Mouse (Mus musculus): ENCODE data around the gene Cyp2c70. TPM values are rescaled to one million over a fixed set of nuclear protein-coding genes. Genes with fewer than 3 reads are reported as not detected.
A peak's percentile ranks its signal among the peaks of the same experiment; 100 is the strongest.
"Not testable (repeated sequence)": the region's sequence is repeated elsewhere in the genome, so short reads cannot be mapped to it uniquely, and the experiment has no call there.

Cyp2c70 gene
- under 1 TPM; 0.16 to 0.93 TPM for total RNA-seq (2021)
- long read RNA-seq, experiment 1, partial matches to known transcripts = 0 of 1 reads
- long read RNA-seq, experiment 1, other reads (novel, unspliced or antisense) = 1 of 1 reads
- long read RNA-seq, experiment 2, partial matches to known transcripts = 0 of 2 reads
- long read RNA-seq, experiment 2, other reads (novel, unspliced or antisense) = 0 of 2 reads

DNA sequence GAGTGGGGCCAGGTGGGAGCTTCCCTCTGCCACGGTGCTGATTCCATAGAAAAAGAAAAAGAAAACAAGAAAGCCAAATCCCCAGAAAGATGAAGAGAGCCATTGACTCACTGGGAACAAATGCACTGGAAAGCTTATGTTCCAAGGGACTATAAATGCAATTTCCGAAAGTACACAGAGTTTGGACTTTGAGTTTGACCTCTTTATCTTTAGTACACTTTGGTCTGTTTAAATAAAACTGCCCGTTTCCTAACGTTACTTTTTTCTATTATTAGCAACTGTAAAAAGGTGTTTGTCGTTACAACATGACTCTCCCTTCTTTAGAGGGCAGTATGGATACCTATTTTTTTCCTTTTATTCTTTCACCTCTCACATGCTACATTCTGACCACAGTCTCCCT lies at the start of gene Cyp2c70:
Cyp2c70 (minus strand) TSS at position 174 of the 400 bp plus-strand sequence.
- no peak for DNase-seq

DNA sequence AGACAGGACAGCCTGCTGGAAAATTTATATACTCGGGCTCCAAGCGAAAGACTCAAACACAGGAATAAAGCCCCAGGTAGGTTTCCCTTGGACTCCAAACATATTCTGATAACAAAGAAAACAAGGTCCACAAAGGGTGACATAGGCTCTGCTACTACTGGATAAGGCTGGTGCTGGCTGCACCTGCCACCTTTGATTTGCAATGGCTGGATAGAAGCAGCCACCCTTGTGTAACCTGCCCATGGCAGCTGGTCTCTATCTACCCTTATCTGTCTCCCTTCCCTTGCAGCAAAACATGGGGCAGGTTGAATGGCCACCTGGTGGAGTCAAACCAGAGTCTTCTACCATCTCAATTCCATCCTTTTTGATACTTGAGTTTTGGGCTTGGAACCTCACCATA lies 45.4 kb upstream of the Cyp2c70 start:
- DNase-seq = no peak

DNA sequence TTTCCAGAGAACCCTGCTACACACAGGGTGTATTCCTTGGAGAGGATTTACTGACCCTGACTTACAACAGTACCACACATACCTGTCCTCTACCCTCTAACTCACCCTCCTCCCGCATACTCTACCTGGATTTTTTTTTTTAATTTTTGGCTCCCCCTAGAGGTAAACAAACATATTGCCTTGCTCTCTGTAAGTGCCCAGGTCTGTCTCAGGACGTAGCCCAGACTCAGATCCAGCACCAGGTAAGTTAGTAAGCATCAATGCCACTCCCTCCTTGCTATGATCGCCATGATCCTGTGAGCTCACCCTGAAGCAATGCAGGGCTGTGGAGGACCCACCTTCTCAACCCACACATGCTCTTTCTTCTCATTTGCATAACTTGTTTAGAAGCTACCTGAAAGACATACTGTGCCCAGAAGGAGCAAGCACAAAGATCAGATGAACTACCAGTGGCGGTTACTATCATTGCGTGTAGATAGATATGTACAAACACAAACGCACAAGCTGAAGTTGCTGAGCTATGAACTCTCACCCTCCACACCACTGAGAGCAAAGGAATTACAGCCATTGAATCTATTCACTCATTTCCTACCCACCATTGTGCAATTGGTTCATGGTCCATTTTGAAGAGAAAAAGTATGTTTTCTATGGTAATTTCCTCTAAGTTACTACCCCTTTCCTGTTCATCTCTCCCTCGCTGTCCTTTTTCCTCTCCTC lies 44.9 kb upstream of the Cyp2c70 start:
- no peak for DNase-seq

DNA sequence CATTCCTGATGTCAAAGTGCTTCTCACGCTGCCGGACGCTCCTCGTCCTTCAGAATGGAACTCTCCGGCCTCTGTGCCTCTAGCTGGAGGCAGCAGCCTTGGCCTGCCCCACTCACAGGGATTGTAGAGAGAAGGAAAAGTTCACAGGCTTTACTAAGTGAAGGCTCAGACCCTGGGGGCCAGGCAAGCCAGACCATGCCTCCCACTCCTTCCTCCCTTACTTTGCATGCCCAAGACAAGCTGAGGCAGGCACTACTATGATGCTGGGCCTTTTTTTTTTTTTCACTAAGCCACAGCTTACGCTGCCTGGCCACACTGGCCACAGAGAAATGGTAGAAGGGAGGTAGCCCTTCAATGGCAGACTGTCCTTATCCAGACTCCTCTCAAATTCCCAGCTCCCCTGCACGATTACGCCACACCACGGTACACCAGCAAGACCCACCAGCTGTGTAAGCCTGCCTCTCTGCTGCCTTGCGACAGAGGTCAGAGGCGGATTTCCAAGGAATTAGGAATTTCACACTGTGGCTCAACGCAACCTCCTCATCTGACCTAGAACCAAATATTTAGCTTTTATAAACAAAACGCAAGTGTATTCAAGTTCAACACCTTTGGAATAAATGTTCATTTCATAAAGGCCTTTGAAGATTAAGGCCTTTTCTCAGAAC lies 44.1 kb upstream of the Cyp2c70 start:
- DNase-seq = peak in 1 of 2 experiments; percentile 34

DNA sequence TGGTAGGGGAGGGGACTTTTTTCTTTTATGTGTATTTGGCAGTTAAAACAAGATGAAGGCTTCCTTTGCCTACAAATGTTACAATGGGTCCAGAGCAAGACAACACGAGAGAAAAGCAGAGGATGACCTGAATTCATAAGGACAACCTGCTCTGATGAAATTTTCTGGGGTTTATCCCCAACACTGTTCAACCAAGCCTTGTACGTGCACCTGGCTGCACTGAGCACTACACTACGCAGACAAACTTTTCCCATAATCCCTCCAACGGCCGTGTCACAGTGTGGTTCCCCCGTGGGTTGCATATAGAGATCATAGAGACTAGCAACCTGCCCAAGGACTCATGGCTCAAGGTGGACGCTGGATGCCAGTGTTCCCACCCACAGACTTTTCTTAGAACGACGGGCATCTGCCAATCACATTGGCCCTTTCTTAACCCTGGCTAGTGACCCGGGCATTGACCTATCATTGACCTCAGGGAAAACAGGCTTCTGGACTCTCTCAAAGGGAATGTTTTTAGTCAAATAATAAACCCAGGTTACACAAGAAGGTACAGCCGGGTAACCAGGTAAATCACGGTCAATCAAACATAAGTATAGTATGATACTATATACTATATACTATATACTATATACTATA lies 39.5 kb upstream of the Cyp2c70 start:
- DNase-seq = no peak

DNA sequence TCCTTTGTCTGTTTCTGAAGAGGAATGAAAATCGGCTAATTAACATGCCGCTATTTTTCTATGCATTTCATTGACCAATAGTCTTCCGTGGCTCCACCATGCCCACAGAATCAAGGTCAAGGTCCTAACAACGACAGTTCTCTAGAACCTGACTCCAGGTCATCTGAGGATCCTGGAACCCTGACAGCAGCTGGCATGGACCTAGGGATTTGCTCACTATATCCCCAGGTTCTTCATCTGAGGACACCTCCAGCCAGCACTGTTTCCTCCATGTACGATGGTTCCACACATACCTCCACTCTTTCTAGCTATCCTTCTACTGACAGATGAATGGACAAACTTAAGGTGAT lies 38.6 kb upstream of the Cyp2c70 start:
- DNase-seq = peak; percentile 8 to 22

DNA sequence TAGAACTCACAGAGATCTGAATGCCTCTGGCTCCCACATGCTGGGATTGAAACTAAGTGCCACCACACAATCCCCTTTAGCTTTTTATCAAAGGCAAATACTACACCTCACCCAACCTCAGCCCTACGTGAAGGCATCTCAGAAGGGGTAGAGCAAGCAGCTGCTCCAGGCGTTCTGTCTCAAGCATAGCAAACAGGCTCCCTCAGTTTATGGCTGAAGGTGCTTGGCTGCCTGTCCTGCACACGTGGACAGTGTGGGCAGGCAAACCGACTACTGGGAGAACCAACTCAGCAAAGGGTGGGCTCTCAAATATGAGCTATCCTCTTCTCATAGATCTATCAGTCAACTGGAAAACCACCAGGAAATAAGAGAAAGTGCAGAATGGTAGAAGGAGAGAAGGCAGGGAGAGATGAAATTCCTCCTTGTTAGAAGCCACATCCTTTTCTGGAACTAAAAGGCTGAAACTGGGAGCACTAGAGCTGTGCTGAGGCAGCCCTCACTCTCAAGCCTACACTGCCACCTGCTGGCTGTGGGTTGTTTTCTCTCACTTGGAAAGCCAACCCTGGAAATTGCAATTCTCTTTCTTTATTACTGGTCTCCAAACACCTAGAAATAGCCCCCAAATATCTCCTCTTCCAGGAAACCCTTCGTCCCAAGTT lies 38.1 kb upstream of the Cyp2c70 start:
- peak; percentile 72 to 77 for DNase-seq

DNA sequence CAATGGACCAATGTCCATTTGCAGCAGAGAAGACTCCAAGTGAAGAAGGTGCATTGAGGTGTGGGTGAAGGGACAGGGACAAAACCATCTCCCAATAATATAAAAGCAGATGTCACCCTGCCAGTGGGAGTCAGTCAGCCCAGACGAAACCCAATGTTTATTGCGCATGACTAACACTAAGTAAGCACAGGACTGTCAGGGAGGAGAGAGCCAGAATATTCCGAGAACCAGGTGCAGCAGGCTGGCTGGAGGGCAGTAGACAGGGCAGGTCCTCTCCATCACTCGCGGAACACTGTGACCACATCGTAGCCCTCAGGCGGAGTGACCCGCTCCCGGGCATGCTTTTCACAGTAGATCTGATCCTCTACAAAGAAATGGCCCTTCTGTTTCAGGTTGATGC lies 35.2 kb upstream of the Cyp2c70 start:
- DNase-seq = not testable (repeated sequence)

DNA sequence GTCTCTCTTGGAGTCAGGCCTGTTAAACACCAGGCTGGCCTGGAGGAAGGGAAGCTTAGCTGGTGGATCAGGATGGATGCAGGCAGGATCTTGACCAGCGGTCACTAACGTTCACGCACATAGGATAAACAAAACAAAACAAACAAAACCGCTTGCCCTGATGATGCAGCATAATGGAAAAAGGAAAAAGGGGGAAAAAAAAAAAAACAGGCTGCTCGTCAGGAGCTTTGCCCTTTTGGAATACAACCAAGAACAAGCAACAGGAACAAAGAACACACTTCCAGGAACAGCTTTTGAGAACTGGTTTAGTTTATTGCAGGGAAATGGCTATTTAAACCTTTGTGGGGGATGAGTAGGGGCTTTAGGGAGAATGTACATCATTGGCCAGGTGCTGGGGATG lies 33.7 kb upstream of the Cyp2c70 start:
- no peak for DNase-seq

DNA sequence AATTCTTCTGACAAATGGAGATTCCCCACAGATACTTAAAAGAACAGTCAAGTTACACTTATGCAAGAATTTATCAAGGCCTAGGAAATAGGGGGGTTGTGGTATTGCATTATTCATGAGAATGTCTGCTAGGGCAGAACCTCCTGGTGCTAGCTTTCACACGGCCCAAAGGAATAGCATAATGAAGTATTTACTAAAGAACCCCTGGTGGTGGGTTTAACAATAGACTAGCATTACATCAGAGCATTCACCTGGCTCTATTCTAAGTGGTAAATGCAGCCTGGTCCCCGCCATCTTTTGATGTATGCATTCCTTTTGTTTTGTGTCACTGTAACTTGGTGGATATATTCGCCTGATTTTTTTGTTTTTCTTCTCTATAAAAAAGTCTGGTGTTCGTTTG lies 15.8 kb upstream of the Cyp2c70 start:
- DNase-seq = not testable (repeated sequence)

DNA sequence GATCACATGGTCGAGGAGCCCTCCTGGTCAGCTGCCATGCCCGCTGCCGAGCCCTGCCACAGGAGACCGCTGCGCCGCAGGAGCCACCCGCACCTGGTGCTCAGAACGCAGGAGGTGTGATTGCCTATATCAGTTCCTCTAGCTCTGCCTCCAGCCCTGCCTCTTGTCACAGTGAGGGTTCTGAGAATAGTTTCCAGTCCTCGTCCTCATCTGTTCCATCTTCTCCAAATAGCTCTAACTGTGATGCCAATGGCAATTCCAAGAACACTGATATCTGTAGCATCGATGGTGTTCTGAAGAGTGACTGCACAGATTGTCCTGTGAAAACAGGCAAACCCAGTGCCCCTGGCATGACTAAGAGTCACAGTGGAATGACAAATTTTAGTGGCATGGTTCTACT lies 3.5 kb upstream of the Cyp2c70 start:
- no peak for DNase-seq

DNA sequence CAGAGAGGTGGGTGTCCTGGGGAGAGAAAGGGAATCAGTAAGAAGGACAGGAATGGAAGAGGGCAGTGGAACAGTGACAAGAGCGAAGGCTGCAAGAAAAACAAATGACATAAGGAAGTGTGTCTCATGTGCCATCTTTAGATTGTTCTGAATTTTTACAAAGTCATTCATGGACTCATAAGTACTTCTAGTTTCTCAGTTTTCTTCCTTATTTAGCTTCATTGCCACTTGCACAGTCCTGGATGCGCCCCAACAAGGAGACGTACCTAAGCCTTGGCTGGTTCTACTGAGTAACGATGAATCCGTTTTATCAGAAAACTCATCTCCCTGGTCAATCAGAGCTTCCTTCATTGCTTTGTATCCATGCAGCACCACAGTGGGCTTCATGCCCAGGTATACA lies 3.5 kb downstream of the Cyp2c70 start:
- DNase-seq = no peak

DNA sequence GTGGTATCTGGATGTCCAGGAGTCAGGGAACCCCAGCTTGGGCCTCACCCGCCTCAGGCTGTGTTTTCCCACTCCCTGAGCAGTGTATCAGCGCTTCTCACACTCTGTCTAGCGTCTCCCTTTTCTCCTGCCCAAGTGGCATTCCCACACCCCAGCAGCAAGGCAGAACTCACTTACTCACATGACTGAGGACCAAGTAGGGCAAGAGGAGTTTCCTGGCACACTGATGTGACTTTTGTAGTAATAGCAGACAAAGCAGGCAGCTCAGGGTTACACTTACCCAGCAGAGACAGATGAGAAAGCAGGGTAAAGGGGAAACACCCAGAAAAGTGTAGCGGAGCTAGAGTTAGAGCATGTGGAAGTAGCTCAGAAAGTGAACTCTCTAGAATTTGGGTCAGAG lies 8.8 kb downstream of the Cyp2c70 start:
- DNase-seq = peak in 1 of 2 experiments; percentile 8

DNA sequence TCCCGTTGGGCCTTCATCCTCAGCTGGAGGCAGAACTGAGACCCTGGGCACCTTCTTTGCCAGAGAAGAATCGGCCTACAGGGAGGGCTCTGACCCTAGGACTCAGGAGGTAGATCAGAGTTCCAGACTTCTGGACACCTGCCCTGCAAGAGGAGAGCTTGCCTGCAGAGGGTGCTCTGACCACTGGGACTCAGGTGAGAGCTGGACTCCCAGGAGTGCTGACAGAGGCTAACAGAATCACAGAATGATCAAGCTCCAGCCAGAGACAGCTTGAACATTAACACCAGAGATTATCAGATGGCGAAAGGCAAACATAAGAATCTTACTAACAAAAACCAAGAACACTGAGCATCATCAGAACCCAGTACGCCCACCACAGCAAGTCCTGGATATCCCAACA lies 18.7 kb downstream of the Cyp2c70 start:
- DNase-seq = not testable (repeated sequence)

DNA sequence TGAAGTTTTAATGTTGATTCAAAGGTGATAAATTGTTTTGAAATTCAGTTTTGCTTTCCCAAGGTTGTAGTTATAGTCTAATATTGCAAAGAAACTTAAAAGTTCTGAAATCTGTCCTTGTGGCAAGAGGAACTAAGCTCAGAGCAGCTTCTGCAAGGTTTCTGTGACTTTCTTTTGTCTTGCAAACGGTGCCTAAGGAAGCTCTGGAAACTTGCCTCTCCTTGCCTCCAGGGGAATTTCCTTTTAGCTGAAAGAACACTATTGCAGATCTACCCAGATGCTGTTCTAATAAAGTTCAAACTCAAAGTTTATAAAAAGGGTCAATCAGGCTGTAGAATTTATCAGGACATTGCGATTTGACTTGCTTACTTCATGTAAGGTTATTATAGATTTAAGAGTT lies 60.1 kb downstream of the Cyp2c70 start:
- DNase-seq = not testable (repeated sequence)

DNA sequence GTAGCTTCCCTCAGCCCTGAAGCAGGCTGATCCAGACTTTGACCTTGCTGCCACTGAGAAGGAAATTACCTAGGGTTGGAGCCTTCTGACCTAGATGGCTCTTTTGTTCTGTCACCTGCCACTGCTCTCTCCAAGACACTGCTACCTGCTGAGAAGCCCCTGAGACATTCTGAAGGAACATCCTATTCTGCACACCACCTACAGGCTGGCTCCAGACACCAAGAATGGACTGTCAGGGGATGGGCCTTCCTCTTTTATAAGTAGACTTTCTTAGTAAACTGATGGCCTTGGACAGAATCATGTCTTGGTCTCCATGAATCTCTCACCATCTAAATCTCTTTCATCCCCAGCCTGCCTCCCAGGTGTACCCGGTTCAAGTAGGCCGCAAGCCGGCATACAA lies 62.0 kb downstream of the Cyp2c70 start:
- DNase-seq = not testable (repeated sequence)

DNA sequence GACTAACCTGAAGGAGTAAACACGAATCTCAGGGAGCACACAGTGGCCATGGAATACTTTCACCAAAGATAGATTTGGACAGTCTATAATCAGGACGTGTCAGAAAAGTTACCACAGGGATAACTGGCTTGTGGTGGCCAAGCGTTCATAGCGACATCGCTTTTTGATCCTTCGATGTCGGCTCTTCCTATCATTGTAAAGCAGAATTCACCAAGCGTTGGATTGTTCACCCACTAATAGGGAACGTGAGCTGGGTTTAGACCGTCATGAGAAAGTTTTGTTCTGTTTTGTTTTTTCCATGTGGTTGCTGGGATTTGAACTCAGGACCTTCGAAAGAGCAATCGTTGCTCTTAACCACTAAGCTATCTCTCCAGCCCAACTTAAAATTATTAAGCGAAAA lies 67.5 kb downstream of the Cyp2c70 start:
- DNase-seq = not testable (repeated sequence)

Other genes with a start within 250 kb of the Cyp2c70 start
- under 1 TPM in 1 of 2 experiments, not detected in 1; 0.17 TPM for gene Cyp2c37, start 194.9 kb downstream of the Cyp2c70 start, total RNA-seq (2021)
- not detected for gene Cyp2c54, start 113.5 kb downstream of the Cyp2c70 start, total RNA-seq (2021)
- under 1 TPM in 1 of 2 experiments, not detected in 1; 0.43 TPM for gene Cyp2c50, start 97.6 kb downstream of the Cyp2c70 start, total RNA-seq (2021)
- gene Pdlim1, start 84.5 kb upstream of the Cyp2c70 start, total RNA-seq (2021) = 10 to 100 TPM; 14.8 to 22.5 TPM